Mouse (Mus musculus) right cerebral cortex, postnatal 36 days (tissue): ENCODE measurements at regions not wholly inside any gene's neighbourhood (a gene's known extent, or its start where the extent isn't known, plus 50 kb on each side); places are given as distances from the start of the nearest gene placed in this dataset.
A peak's percentile ranks its signal among the peaks of the same experiment; 100 is the strongest.

Experiments
- DNase-seq, 2 experiments: peaks; one replicate each; pipeline ENCODE4 v3.0.0; 2022; ENCODE audit warnings: low spot score in 2 of 2, mixed read lengths in 1 of 2

- DNase-seq: no peak
Observed at GRCm38 (mm10) chr15:25129572-25129971, 284.0 kb downstream of the Basp1 start.

GRCm38 (mm10) chr15:25120441-25120840 is 293.1 kb downstream of the Basp1 start:
- DNase-seq: peak; percentile 9 to 16

- no peak for DNase-seq
Observed at GRCm38 (mm10) chr15:25117980-25118379, 295.6 kb downstream of the Basp1 start.

- no peak for DNase-seq
Observed at GRCm38 (mm10) chr15:25102727-25103126, 310.8 kb downstream of the Basp1 start.

DNA sequence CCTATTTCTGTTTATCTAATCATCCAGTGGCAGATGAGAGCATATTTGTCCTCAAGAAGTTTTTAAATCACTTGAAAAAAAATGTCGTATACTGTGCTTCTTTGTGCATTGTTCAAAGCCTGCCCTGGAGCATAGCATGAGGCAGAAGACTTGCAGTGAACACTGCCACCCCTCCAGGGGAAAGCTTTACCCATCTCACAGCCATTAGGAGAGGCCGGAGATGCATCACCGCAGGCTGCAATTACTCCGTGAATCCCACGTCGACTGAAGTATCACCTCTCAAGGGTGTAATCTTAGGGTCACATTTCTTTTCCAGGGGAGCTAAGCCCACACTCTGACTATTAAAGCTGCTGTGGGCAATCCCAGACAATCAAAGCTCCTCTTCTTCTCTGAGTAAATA is 319.8 kb downstream of the Basp1 start:
- no peak for DNase-seq

GRCm38 (mm10) chr15:25069701-25070100 is 343.9 kb downstream of the Basp1 start:
- no peak for DNase-seq

- DNase-seq: no peak
Observed at GRCm38 (mm10) chr15:25059347-25059746, 354.2 kb downstream of the Basp1 start.

DNA sequence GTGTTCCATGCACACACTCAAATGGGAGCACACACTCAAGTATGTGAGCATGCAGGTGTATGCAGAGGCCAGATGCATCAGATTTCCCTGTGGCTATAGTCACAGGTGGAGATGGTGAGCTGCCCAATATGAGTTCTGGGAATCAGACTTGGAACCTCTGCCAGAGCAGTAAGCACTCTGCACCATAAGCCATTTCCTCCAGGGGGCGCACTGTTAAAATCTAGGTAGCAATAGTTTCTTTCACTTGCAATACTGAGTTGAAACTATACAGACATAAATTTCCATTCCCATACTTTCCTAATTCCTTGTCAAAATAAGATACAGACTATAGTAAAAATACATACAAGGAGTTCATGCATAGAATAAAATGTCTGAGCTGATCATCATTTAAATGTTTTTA is 365.7 kb downstream of the Basp1 start:
- DNase-seq: peak in 1 of 2 experiments; percentile 7

DNA sequence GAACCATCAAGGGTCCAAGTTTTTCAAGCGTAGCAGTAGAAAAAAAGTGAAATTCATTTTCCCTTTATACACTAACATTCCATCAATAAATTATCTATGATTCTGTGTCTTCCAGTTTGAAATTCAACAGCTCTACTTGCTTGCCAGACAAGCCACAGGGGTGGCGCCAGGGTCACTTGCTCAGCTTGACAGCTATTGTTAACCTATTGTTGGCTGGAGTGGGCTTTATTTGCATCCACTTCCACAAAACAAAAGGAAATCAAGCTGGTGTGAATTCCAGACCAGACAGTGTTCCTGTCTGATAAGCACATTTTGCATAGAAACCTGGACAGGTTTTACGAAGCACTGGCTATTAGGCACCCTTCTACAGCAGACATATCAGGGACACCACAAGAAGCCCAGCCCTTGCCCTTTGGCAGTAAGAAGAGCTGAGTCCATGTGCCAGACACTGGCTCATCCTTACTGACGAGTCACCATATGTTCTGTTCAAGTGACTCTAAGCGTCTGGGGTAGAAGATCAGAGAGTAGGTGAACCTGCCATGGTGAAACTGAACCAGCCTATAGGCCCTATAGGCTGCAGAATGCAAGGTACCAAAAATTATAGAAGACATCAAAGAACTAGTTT is 366.9 kb downstream of the Basp1 start:
- DNase-seq: no peak

DNA sequence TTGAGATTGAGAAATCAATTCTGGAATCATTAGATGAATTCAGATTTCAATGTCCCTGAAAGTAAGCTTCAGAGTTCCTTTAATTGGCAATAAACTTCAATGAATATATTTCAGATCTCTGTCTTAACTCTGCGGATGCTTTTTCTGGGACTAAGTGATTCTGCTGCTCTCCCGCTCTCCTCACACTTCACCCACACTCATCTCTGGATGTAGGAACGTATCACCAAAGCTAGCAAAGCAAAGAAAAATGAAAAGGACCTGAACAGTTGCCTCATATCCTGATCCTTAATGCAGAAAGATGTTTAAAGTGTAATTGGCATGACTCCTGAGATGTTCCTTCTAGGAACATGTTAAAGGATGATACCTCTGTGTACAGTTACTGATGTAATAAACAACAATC is 377.3 kb downstream of the Basp1 start:
- DNase-seq: peak; percentile 32 to 68

DNA sequence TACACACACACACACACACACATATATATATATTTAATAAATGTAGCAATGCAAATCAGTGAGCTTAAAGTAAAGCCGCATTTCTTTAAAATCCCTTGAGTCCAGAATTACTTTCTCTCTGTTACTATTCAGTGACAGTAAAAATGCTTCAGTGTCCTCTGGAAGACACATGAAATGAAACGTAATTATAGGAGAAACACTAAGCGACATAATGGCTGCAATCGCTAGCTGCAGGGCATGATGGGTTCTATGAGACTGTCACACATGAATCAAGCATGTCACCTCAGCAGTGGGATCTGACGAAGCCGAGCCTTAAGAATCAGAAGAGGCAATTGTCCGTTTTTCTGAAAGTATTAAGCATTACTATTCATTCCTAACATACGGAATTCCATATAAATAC is 385.7 kb downstream of the Basp1 start:
- DNase-seq: no peak

DNA sequence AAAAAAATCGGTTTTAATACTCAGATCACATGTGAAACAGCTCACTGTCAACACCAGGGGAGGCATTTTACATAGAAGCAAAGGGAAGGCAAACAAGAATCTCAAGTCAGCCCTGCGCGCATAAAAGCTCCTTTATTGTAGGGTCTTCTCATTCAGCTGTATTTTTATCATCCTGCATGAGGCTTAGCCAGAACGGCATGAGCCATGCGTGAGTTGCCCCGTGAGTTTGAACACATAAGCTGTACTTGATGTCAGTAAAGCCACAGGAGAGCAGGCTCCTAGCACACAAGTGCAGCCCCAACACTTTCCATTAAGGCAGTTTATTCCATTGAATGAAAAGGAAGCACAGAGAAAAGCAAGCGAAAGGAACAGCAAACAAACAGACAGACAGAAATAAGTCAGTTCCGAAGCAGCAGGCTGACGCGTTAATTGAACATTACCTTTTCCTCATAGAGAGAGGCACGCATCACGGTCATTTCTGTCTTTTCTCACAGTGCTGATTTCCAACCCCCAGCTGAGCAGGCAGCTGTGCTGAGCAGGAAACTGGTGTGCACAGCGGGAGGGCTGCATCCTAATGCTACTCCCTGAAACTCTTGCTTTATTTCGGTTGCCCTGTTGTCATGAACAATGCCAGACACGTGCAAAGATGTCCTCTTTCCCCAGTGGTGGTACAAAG is 386.6 kb downstream of the Basp1 start:
- peak in 1 of 2 experiments; percentile 32 for DNase-seq

DNA sequence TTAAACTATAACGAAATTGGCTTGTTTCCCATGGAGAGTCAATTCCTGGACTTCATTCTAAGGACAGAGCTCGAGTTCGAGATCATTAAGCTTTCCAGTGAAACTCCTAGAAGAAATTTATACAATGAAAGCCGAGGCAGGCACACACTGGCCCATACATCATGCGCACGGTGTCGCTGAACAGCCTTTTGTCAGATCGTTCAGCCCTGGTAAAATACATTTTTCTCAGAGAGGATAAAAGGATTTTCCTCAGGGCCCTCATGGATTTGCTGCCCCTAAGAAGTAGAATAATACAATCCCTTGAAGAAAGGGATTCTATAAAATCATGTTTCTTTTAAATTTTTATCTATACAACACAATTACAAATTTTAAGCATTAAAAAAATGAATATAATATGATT is 387.2 kb downstream of the Basp1 start:
- no peak for DNase-seq

DNA sequence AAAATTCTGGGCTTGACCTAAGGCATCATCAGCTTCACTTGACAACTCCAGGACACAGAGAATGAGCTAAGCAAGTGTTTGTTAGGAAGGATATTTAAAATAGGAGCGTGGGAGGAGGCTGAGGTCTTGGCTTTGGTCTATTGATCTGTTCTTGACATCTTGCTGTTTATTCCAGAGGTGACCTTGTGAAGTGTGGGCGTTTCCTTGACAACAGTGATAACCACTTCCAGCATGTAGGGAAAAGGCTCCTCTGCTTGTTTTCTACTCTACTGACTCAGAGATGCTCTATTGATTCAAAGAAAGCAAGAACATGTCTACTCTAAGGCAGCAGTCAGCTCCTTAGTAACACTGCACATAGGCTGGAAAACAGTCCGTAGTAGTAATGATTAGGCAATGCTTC is 392.6 kb downstream of the Basp1 start:
- no peak for DNase-seq

- no peak for DNase-seq
Observed at GRCm38 (mm10) chr15:25019352-25019941, 394.1 kb downstream of the Basp1 start.

- DNase-seq: no peak
Observed at GRCm38 (mm10) chr15:25018937-25019336, 394.6 kb downstream of the Basp1 start.

DNA sequence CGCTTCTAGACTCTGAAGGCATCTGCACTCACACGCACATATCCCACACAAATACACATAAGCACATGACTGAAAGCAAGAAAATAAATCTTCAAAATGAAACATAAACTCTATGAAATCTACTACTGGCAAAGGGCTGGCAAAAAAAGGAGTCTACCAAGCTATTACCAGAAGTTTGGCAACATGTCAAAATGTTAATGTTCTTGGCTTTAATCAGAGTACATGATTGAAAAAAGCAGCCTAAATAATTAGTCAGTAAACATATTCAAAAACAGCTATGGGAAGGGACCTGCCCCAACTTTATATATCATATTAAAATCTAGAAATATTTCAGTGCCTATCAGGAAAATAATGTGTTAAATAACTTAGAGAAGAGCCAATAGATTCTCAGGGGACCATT is 405.8 kb downstream of the Basp1 start:
- DNase-seq: no peak

- DNase-seq: no peak
Observed at GRCm38 (mm10) chr15:25000171-25000570, 413.4 kb downstream of the Basp1 start.

GRCm38 (mm10) chr15:24993325-24993673 is 420.3 kb downstream of the Basp1 start:
- no peak for DNase-seq

GRCm38 (mm10) chr15:24992665-24993324 is 420.8 kb downstream of the Basp1 start:
- peak in 1 of 2 experiments; percentile 28 for DNase-seq

DNA sequence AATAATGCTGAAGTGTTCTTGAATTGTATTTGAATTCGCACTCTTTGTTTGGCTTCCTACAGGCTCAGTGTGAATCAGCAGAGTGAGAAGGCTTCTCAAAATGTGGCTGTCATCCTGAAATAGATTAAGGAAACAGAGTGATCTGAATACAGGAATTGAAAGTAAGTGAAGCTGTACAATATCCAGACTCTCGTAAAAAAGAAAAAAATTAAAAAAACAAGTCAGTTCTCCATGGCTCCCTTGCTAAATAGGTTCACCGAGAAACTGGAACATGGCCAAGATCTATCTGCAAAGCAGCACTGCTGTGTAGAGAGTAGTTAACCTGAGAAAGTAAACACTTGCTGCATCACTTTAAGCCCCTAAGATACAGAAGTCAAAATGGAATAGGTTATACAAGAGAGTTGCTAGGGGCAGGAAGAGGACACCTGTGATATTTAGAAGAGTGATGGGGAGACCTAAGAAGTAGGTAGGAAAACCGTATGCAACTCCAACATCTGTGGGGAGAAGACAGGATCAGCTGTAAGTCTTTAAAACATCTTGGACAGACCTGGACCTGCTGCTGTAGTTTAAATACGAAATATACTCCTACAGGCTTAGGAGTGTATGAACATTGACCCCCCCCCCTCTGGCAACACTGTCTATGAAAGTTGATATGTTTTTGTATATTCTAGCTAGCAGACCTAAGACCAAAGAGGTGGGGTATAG is 423.3 kb downstream of the Basp1 start:
- no peak for DNase-seq

GRCm38 (mm10) chr15:24980841-24981240 is 432.7 kb downstream of the Basp1 start:
- DNase-seq: no peak
